Mouse (Mus musculus) ES-Bruce4 (cell line): ENCODE measurements around the gene Rundc3a.

Source experiments
- CTCF ChIP-seq: IDR thresholded peaks from one replicate; pipeline ENCODE4 v1.8.1; 2011; ENCODE audit warnings: low read depth, low read length
- EP300 ChIP-seq: IDR thresholded peaks from 2 replicates; pipeline ENCODE4 v1.6.1; 2011; ENCODE audit warnings: low read depth, low read length; ENCODE audit not compliant: insufficient read depth
- POLR2A ChIP-seq: IDR thresholded peaks from one replicate; pipeline ENCODE4 v1.8.1; 2011; ENCODE audit warnings: low read length; ENCODE audit not compliant: insufficient read depth

DNA sequence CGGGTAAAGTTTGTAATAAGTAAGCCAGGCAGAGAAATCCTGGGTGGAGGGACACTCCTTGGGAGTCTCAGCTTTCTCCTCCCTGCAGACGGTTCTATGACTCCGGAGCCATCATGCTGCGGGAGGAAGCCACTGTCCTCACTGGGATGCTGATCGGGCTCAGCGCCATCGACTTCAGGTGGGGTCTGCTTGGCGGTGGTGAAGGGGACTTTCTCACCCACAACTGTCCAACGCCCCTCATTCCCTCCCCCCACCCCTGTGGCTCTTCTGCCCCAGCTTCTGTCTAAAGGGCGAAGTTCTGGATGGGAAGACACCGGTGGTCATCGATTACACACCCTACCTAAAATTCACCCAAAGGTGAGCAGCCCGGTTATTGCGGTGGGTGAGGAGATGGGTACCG, 5.9 kb downstream of the Rundc3a start:
- TF ChIP-seq CTCF (no peak), EP300 (no peak), POLR2A (no peak)
